Mouse (Mus musculus): ENCODE measurements at regions not wholly inside any gene's neighbourhood (a gene's known extent, or its start where the extent isn't known, plus 50 kb on each side); places are given as distances from the start of the nearest gene placed in this dataset.

DNA sequence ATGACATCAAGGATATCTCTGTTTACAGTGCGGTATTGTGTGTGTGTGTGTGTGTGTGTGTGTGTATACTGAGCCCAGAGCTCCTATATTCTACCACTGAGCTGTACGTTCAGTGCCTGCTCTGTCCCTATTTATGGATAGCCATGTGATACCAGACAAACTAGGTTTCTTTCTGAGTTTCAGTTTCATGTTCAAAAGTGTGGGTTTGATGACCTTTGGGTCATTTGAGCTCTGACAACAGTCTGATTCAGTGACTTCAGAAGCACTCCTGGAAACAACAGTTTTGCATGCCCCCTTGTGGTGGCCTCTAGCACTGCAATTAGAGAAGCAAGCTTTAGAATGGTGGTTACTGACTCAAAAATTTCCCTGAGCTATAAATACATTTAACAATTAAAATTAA, 50.9 kb upstream of the Tent2 start:
- peak; percentile 75 for DNase-seq (ENCODE audit: low spot score)

DNA sequence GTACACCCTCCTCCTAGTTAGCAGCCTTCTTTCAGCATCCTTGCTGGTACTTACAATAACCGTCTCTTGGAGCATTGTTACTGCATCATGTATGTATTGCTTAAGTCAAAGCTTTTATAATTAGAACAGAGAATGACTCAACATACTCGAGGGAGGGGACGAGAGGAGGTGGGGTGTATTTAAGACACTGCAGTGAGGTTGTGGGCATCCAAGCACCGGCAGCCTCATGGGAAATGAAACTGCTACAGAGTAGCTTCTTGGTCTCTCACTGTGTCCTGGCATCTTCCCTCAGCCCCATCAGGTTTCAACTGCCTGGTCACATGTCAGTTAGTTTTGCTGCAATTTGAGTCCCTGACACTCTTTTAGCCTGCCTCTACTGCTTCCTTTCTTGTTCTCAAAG, 50.7 kb upstream of the Homer1 start:
- no peak for DNase-seq (ENCODE audit: low spot score)
